Mouse (Mus musculus) embryonic facial prominence, embryonic 11.5 days (tissue): ENCODE data around the gene N4bp2l2. TPM values are rescaled to one million over a fixed set of nuclear protein-coding genes. Genes with fewer than 3 reads are reported as not detected.

Experiments used
- ATAC-seq: fragments of 200-750 bp; cut with Nextera tagmentation; replicated peaks from 2 replicates; pipeline ENCODE4 v1.8.0; 2017; ENCODE audit warnings: low read depth; ENCODE audit not compliant: insufficient number of reproducible peaks, low FRiP score, low TSS enrichment
- DNase-seq: peaks from one replicate; pipeline ENCODE4 v3.0.0-alpha.2; 2015; ENCODE audit warnings: low spot score
- H3K27ac ChIP-seq: fragments of 300-500 bp; sonication (generic); replicated peaks from 2 replicates; pipeline ENCODE4 v1.5.1; 2014; ENCODE audit warnings: mild to moderate bottlenecking, low read depth, low read length, control low read depth
- H3K27me3 ChIP-seq: fragments of 300-500 bp; sonication (generic); 2 replicates; pipeline ENCODE4 v1.6.1; 2014; ENCODE audit warnings: mild to moderate bottlenecking, low read length, moderate library complexity, mixed read lengths; ENCODE audit not compliant: control insufficient read depth, insufficient read depth
- H3K36me3 ChIP-seq: fragments of 300-500 bp; sonication (generic); replicated peaks from 2 replicates; pipeline ENCODE4 v1.6.1; 2014; ENCODE audit warnings: low read depth, mild to moderate bottlenecking, low read length, moderate library complexity, mixed read lengths; ENCODE audit not compliant: control insufficient read depth, insufficient read depth
- H3K4me1 ChIP-seq: fragments of 300-500 bp; sonication (generic); 2 replicates; pipeline ENCODE4 v1.6.1; 2014; ENCODE audit warnings: low read length, mixed read lengths; ENCODE audit not compliant: control insufficient read depth, insufficient read depth
- H3K4me2 ChIP-seq: fragments of 300-500 bp; sonication (generic); 2 replicates; pipeline ENCODE4 v1.6.1; 2014; ENCODE audit warnings: low read depth, mild to moderate bottlenecking, control low read depth, low read length, moderate library complexity
- H3K4me3 ChIP-seq: fragments of 300-500 bp; sonication (generic); 2 replicates; pipeline ENCODE4 v1.5.1; 2014; ENCODE audit warnings: low read depth, low read length, control low read depth
- H3K9ac ChIP-seq: fragments of 300-500 bp; sonication (generic); replicated peaks from 2 replicates; pipeline ENCODE4 v1.6.1; 2014; ENCODE audit warnings: mild to moderate bottlenecking, control low read depth, low read length
- H3K9me3 ChIP-seq: fragments of 300-500 bp; sonication (generic); replicated peaks from 2 replicates; pipeline ENCODE4 v1.6.1; 2016; ENCODE audit warnings: mild to moderate bottlenecking, low read length, inconsistent platforms, mixed read lengths; ENCODE audit not compliant: control insufficient read depth
- WGBS: fragments of 180-500 bp; shearing (Covaris S2); extraction: QIAGEN DNeasy Blood & Tissue Kit; methylation state at CpG from one replicate; pipeline ENCODE4 v1.1.7; 2014; 5-methylcytosine and 5-hydroxymethylcytosine counted together
- polyA plus RNA-seq: library from polyadenylated mRNA; unstranded; fragments of >200 nt; fragmentation: Nextera tagmentation; extraction: Ambion mirVana; gene quantifications from 2 replicates; pipeline ENCODE4 v1.2.1, GENCODE M21; 2014

Gene N4bp2l2
- polyA plus RNA-seq, 1 experiment from 2014 or later: 56.0 TPM

GRCm38 (mm10) chr5:150641440-150641839, 24.5 kb downstream of the N4bp2l2 start:
- DNase-seq (no peak), ATAC-seq (no peak)
- H3K4me2 ChIP-seq: no peak overlapping the region
- no peaks in the 10 kb centered on the region; the same call in 1 of the 2 replicates for H3K36me3 ChIP-seq
- no peak overlapping the region for H3K4me3 ChIP-seq
- H3K9ac ChIP-seq: no peak overlapping the region
- H3K27ac ChIP-seq: no peak overlapping the region
- 92% methylated on average over 3 of the region's 3 CpGs for WGBS
- no peaks in the 10 kb centered on the region for H3K27me3 ChIP-seq
- H3K9me3 ChIP-seq: no peaks in the 10 kb centered on the region
- H3K4me1 ChIP-seq: no peaks in the 10 kb centered on the region

- H3K36me3 ChIP-seq: no peaks in the 10 kb centered on the region
- H3K9ac ChIP-seq: no peak overlapping the region
- ATAC-seq: no peak
- 89% methylated on average over 2 of the region's 2 CpGs for WGBS
- H3K4me1 ChIP-seq: no peaks in the 10 kb centered on the region
- H3K27me3 ChIP-seq: no peaks in the 10 kb centered on the region
- DNase-seq: no peak
- H3K27ac ChIP-seq: no peak overlapping the region
- no peak overlapping the region for H3K4me3 ChIP-seq
- no peak overlapping the region for H3K4me2 ChIP-seq
- H3K9me3 ChIP-seq: no peaks in the 10 kb centered on the region
Observed at GRCm38 (mm10) chr5:150629692-150630091, 36.3 kb downstream of the N4bp2l2 start.

GRCm38 (mm10) chr5:150629272-150629671, 36.7 kb downstream of the N4bp2l2 start:
- no peaks in the 10 kb centered on the region for H3K4me1 ChIP-seq
- no peak overlapping the region for H3K9ac ChIP-seq
- H3K27me3 ChIP-seq: no peaks in the 10 kb centered on the region
- 92% methylated on average over 1 of the region's 1 CpGs for WGBS
- no peak overlapping the region for H3K4me3 ChIP-seq
- H3K4me2 ChIP-seq: no peak overlapping the region
- no peak for DNase-seq
- no peaks in the 10 kb centered on the region for H3K36me3 ChIP-seq
- H3K9me3 ChIP-seq: no peaks in the 10 kb centered on the region
- H3K27ac ChIP-seq: no peak overlapping the region
- no peak for ATAC-seq

GRCm38 (mm10) chr5:150625528-150625927, 40.5 kb downstream of the N4bp2l2 start:
- H3K27me3 ChIP-seq: no peaks in the 10 kb centered on the region
- DNase-seq: no peak
- no peak overlapping the region for H3K27ac ChIP-seq
- no peak overlapping the region for H3K9ac ChIP-seq
- no peak overlapping the region for H3K4me2 ChIP-seq
- no peak overlapping the region for H3K4me3 ChIP-seq
- no peaks in the 10 kb centered on the region for H3K4me1 ChIP-seq
- ATAC-seq: no peak
- H3K36me3 ChIP-seq: no peaks in the 10 kb centered on the region
- 96% methylated on average over 7 of the region's 7 CpGs for WGBS
- H3K9me3 ChIP-seq: no peaks in the 10 kb centered on the region

- H3K4me1 ChIP-seq: no peaks in the 10 kb centered on the region
- no peak overlapping the region for H3K4me3 ChIP-seq
- DNase-seq (no peak), ATAC-seq (no peak)
- H3K4me2 ChIP-seq: no peak overlapping the region
- 38% methylated on average over 1 of the region's 1 CpGs for WGBS
- no peak overlapping the region for H3K9ac ChIP-seq
- H3K9me3 ChIP-seq: no peaks in the 10 kb centered on the region
- H3K27me3 ChIP-seq: no peaks in the 10 kb centered on the region
- no peaks in the 10 kb centered on the region for H3K36me3 ChIP-seq
- no peak overlapping the region for H3K27ac ChIP-seq
Observed at GRCm38 (mm10) chr5:150622792-150623191, 43.2 kb downstream of the N4bp2l2 start.

- DNase-seq (no peak), ATAC-seq (no peak)
- no peak overlapping the region for H3K4me3 ChIP-seq
- H3K4me2 ChIP-seq: no peak overlapping the region
- H3K27ac ChIP-seq: no peak overlapping the region
- H3K4me1 ChIP-seq: no peaks in the 10 kb centered on the region
- no peaks in the 10 kb centered on the region for H3K27me3 ChIP-seq
- H3K9me3 ChIP-seq: no peaks in the 10 kb centered on the region
- 94% methylated on average over 3 of the region's 3 CpGs for WGBS
- no peaks in the 10 kb centered on the region for H3K36me3 ChIP-seq
- no peak overlapping the region for H3K9ac ChIP-seq
Observed at GRCm38 (mm10) chr5:150621592-150621991, 44.4 kb downstream of the N4bp2l2 start.

GRCm38 (mm10) chr5:150620588-150621135, 45.3 kb downstream of the N4bp2l2 start:
- Histone ChIP-seq H3K9ac (no peak overlapping the region), H3K4me1 (no peaks in the 10 kb centered on the region), H3K9me3 (no peaks in the 10 kb centered on the region), H3K36me3 (no peaks in the 10 kb centered on the region), H3K27me3 (no peaks in the 10 kb centered on the region), H3K4me2 (no peak overlapping the region), H3K27ac (no peak overlapping the region), H3K4me3 (no peak overlapping the region)
- 89% methylated on average over 7 of the region's 7 CpGs for WGBS
- ATAC-seq (no peak), DNase-seq (no peak)

- H3K27me3 ChIP-seq: no peaks in the 10 kb centered on the region
- H3K4me2 ChIP-seq: no peak overlapping the region
- H3K9ac ChIP-seq: no peak overlapping the region
- H3K27ac ChIP-seq: no peak overlapping the region
- H3K36me3 ChIP-seq: no peaks in the 10 kb centered on the region
- 88% methylated on average over 10 of the region's 10 CpGs for WGBS
- H3K9me3 ChIP-seq: no peaks in the 10 kb centered on the region
- no peak overlapping the region for H3K4me3 ChIP-seq
- DNase-seq (no peak), ATAC-seq (no peak)
- no peaks in the 10 kb centered on the region for H3K4me1 ChIP-seq
Observed at GRCm38 (mm10) chr5:150618599-150619355, 47.2 kb downstream of the N4bp2l2 start.
